Mouse (Mus musculus) brain, adult 10 weeks (tissue): ENCODE measurements around the gene Nr1i3. TPM values are rescaled to one million over a fixed set of nuclear protein-coding genes. Genes with fewer than 3 reads are reported as not detected.

Experiments used
- polyA plus RNA-seq: library from polyadenylated mRNA; stranded (reverse); fragments of 350-450 nt; fragmentation: Illumina TruSeq; extraction: RNeasy Lipid Tissue Mini Kit (QIAGEN cat#74804); gene quantifications from one replicate; pipeline ENCODE4 v1.2.3, GENCODE M21; 2015; ENCODE audit warnings: low read depth, low replicate concordance

The Nr1i3 gene
- 0.48 TPM for polyA plus RNA-seq

GRCm38 (mm10) chr1:171213801-171214496 is at the start of gene Nr1i3:
Gene Nr1i3, plus strand, starts transcription at chr1:171213970.

GRCm38 (mm10) chr1:171195887-171196397 is 17.8 kb upstream of the Nr1i3 start, which contains the start of gene Pcp4l1:
Gene Pcp4l1, minus strand, starts transcription at chr1:171196268.

GRCm38 (mm10) chr1:171222238-171223155 is 8.7 kb downstream of the Nr1i3 start, which contains the start of gene Tomm40l:
Gene Tomm40l, minus strand, starts transcription at chr1:171222514.

GRCm38 (mm10) chr1:171224857-171225256 is 11.1 kb downstream of the Nr1i3 start, which contains the start of gene Apoa2:
Gene Apoa2, plus strand, starts transcription at chr1:171225054.

GRCm38 (mm10) chr1:171234126-171234525 is 20.4 kb downstream of the Nr1i3 start, which contains the start of gene Fcer1g:
Gene Fcer1g, minus strand, starts transcription at chr1:171234365.

GRCm38 (mm10) chr1:171249913-171250600 is 36.3 kb downstream of the Nr1i3 start, which contains the start of gene Adamts4:
Gene Adamts4, plus strand, starts transcription at chr1:171250421.

GRCm38 (mm10) chr1:171250680-171251593 is 37.2 kb downstream of the Nr1i3 start, which contains the start of gene Ndufs2:
Gene Ndufs2, minus strand, starts transcription at chr1:171251388.

GRCm38 (mm10) chr1:171269848-171270572 is 56.2 kb downstream of the Nr1i3 start, which contains the start of gene B4galt3:
Gene B4galt3, plus strand, starts transcription at chr1:171270328.

Other genes starting within 250 kb of the Nr1i3 start
- gene Fcgr2b, start 237.4 kb upstream of the Nr1i3 start, polyA plus RNA-seq: 5.2 TPM
- gene Fcgr4, start 195.1 kb upstream of the Nr1i3 start, polyA plus RNA-seq: 0.74 TPM
- 32.3 TPM for gene Fcgr3, start 149.0 kb upstream of the Nr1i3 start, polyA plus RNA-seq
- 5.5 TPM for gene Cfap126, start 100.1 kb upstream of the Nr1i3 start, polyA plus RNA-seq
- gene Sdhc, start 63.4 kb upstream of the Nr1i3 start, polyA plus RNA-seq: 136 TPM
- not detected for gene Mpz, start 63.3 kb upstream of the Nr1i3 start, polyA plus RNA-seq
- 282 TPM for gene Pcp4l1, start 17.7 kb upstream of the Nr1i3 start, polyA plus RNA-seq
- 118 TPM for gene Tomm40l, start 8.5 kb downstream of the Nr1i3 start, polyA plus RNA-seq
- gene Apoa2, start 11.1 kb downstream of the Nr1i3 start, polyA plus RNA-seq: 6.9 TPM
- 35.4 TPM for gene Fcer1g, start 20.4 kb downstream of the Nr1i3 start, polyA plus RNA-seq
- 15.3 TPM for gene Adamts4, start 36.5 kb downstream of the Nr1i3 start, polyA plus RNA-seq
- 322 TPM for gene Ndufs2, start 37.4 kb downstream of the Nr1i3 start, polyA plus RNA-seq
- 44.0 TPM for gene B4galt3, start 56.4 kb downstream of the Nr1i3 start, polyA plus RNA-seq
- gene Ppox, start 67.2 kb downstream of the Nr1i3 start, polyA plus RNA-seq: 35.3 TPM
- gene Usp21, start 74.0 kb downstream of the Nr1i3 start, polyA plus RNA-seq: 47.5 TPM
- gene Ufc1, start 81.1 kb downstream of the Nr1i3 start, polyA plus RNA-seq: 187 TPM
- gene Dedd, start 115.2 kb downstream of the Nr1i3 start, polyA plus RNA-seq: 42.7 TPM
- gene Nit1, start 131.7 kb downstream of the Nr1i3 start, polyA plus RNA-seq: 59.9 TPM
- 221 TPM for gene Pfdn2, start 131.7 kb downstream of the Nr1i3 start, polyA plus RNA-seq
- gene Klhdc9, start 146.8 kb downstream of the Nr1i3 start, polyA plus RNA-seq: 5.8 TPM
- gene Nectin4, start 156.1 kb downstream of the Nr1i3 start, polyA plus RNA-seq: 4.8 TPM
- 2.2 TPM for gene Arhgap30, start 175.0 kb downstream of the Nr1i3 start, polyA plus RNA-seq
- 125 TPM for gene Usf1, start 197.3 kb downstream of the Nr1i3 start, polyA plus RNA-seq
- gene Tstd1, start 204.9 kb downstream of the Nr1i3 start, polyA plus RNA-seq: not detected
- gene F11r, start 223.6 kb downstream of the Nr1i3 start, polyA plus RNA-seq: 10.4 TPM